ENCODE assay signal across 16 mouse cellular contexts in the genomic region with DNA sequence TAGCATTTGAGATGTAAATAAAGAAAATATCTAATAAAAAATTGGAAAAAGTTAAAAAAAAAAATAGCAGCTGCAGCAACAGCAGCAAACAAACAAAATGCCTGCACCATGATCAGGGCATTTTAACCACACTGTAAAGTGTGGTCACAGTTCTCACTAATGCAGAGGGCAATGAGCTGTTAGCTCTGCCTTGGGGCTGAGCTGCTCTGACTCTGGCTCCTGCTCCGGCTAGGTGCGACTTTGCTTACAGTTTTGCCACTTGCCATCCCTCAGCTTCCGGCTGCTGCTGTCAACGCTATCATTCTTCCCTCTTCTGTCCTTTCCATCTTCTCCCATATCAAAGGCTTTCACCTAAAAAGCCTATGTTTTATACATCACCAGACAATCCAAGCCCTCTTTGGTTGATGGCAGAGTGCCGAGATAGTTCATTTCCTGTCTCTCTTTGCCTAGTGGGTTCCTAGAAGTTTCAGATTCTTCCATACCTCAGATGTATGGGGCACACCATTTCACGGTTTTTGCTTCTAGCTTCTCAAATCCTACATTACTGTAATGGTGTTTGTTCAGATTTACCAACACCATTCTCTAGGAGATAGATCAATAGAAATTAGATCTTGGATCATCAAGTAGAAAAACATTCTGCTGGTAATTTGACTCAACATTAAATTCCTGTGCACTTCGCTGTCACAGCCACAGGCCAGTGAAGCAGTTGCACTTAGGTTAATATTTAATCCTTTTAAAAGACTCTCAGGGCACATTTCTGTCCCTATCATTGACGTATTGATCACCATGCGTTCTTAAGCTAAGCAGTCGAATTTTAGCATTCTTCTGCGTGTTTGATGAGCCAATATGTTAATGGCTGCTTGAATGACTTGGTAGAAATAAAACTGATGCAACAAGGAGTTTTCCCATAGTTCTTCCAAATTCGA.
"Had no signal": no experiment of that assay in that cellular context is flagged by ENCODE, and none has a peak within 500 bp of the region (broad histone marks: within the 10 kb centered on the region; RNA-seq: fewer than 3 reads in every experiment).

No protein-coding gene starts in this region.

- H3K9me3 ChIP-seq: limb, embryonic 15.5 days; midbrain, embryonic 10.5 days; neural tube, embryonic 13.5 days; stomach, embryonic 15.5 days had no signal

- H3K36me3 ChIP-seq: limb, embryonic 15.5 days; midbrain, embryonic 10.5 days; neural tube, embryonic 13.5 days; stomach, embryonic 15.5 days had no signal

- H3K4me2 ChIP-seq: hindbrain, embryonic 14.5 days; limb, embryonic 15.5 days; neural tube, embryonic 13.5 days; stomach, embryonic 15.5 days had no signal

- H3K9ac ChIP-seq: hindbrain, embryonic 14.5 days; limb, embryonic 15.5 days; neural tube, embryonic 13.5 days; stomach, embryonic 15.5 days had no signal

- DNase-seq: lung, adult 18-20 months; lung, postnatal 4 days; midbrain, embryonic 14.5 days; retina, postnatal 1 day; right cerebral cortex, postnatal 4 days; spleen, adult 18-20 months; thymus, adult 2 months; thymus, postnatal 25 days had no signal

- H3K4me3 ChIP-seq: left cerebral cortex, adult 2 months; limb, embryonic 15.5 days; midbrain, embryonic 10.5 days; neural tube, embryonic 13.5 days; stomach, embryonic 15.5 days had no signal

- H3K27ac ChIP-seq: hindbrain, embryonic 14.5 days; left cerebral cortex, adult 2 months; limb, embryonic 15.5 days; midbrain, embryonic 10.5 days; neural tube, embryonic 13.5 days; stomach, embryonic 15.5 days had no signal

- H3K27me3 ChIP-seq: limb, embryonic 15.5 days; neural tube, embryonic 13.5 days; stomach, embryonic 15.5 days had no signal

- ATAC-seq: intestine, embryonic 16.5 days; lung, postnatal 0 days had no signal

- H3K4me1 ChIP-seq: limb, embryonic 15.5 days; midbrain, embryonic 10.5 days; stomach, embryonic 15.5 days had no signal
